Comparison of ENCODE assay signal across 17 mouse cellular contexts in the genomic region with DNA sequence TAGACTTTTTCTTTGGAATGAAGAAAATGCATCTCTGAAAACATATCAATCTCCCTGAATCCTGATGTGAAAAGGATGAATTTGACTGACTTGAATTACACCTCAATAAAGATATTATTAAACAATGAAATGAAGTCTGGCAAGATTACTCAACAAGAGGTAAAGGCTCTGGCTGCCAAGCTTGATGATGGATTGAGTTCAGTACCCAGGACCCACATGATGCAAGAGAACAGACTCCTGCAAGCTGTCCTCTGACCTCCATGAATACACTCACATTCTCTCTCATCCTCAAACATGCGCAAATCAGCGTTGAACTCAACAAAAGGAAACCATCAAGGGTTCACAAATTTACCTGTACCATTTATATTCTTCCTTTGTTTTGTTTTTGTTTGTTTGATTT.
"Had no signal": no experiment of that assay in that cellular context is flagged by ENCODE, and none has a peak within 500 bp of the region (broad histone marks: within the 10 kb centered on the region; RNA-seq: fewer than 3 reads in every experiment).

No protein-coding gene starts in this region.

- H3K9me3 ChIP-seq: liver, embryonic 15.5 days; megakaryocyte, embryonic 14.5 days; midbrain, embryonic 13.5 days; midbrain, embryonic 15.5 days; neural tube, embryonic 12.5 days; stomach, embryonic 15.5 days had no signal

- H3K4me3 ChIP-seq: liver, embryonic 15.5 days; megakaryocyte, embryonic 14.5 days; midbrain, embryonic 13.5 days; midbrain, embryonic 15.5 days; neural tube, embryonic 12.5 days; stomach, embryonic 15.5 days had no signal

- H3K27ac ChIP-seq: liver, embryonic 15.5 days; macrophage; midbrain, embryonic 13.5 days; midbrain, embryonic 15.5 days; neural tube, embryonic 12.5 days; stomach, embryonic 15.5 days; stomach, postnatal 0 days had no signal

- H3K4me2 ChIP-seq: liver, embryonic 15.5 days; lung, embryonic 14.5 days; midbrain, embryonic 11.5 days; midbrain, embryonic 13.5 days; midbrain, embryonic 15.5 days; neural tube, embryonic 12.5 days; stomach, embryonic 15.5 days had no signal

- H3K36me3 ChIP-seq: liver, embryonic 15.5 days; midbrain, embryonic 13.5 days; midbrain, embryonic 15.5 days; neural tube, embryonic 12.5 days; stomach, embryonic 15.5 days had no signal

- ATAC-seq: midbrain, embryonic 13.5 days; midbrain, embryonic 15.5 days had no signal

- H3K4me1 ChIP-seq: liver, embryonic 15.5 days; megakaryocyte, embryonic 14.5 days; midbrain, embryonic 13.5 days; midbrain, embryonic 15.5 days; stomach, embryonic 15.5 days had no signal

- H3K27me3 ChIP-seq: liver, embryonic 15.5 days; megakaryocyte, embryonic 14.5 days; midbrain, embryonic 13.5 days; midbrain, embryonic 15.5 days; neural tube, embryonic 12.5 days; stomach, embryonic 15.5 days had no signal

- DNase-seq: lung, adult 18-20 months; lung, embryonic 14.5 days; lung, postnatal 14 days; lung, postnatal 36 days; right cerebral cortex, postnatal 14 days; thymus, adult 2 months; thymus, postnatal 14 days; thymus, postnatal 36 days had no signal

- H3K9ac ChIP-seq: liver, embryonic 15.5 days; lung, embryonic 14.5 days; midbrain, embryonic 13.5 days; midbrain, embryonic 15.5 days; neural tube, embryonic 12.5 days; stomach, embryonic 15.5 days had no signal
